Mouse (Mus musculus): ENCODE data around the gene Wfdc15a. TPM values are rescaled to one million over a fixed set of nuclear protein-coding genes. Genes with fewer than 3 reads are reported as not detected.
"Not testable (repeated sequence)": the region's sequence is repeated elsewhere in the genome, so short reads cannot be mapped to it uniquely, and the experiment has no call there.

The Wfdc15a gene
- polyA plus RNA-seq, 1 experiment from 2014 or later, result not detected

- H3K4me1 ChIP-seq (ENCODE audit: control insufficient read depth, insufficient read depth, low read length), result no peaks in the 10 kb centered on the region
- H3K4me2 ChIP-seq (ENCODE audit: low read depth, severe bottlenecking), result no peak overlapping the region
- no peak overlapping the region for H3K9ac ChIP-seq (ENCODE audit: low read length)
- no peaks in the 10 kb centered on the region for H3K36me3 ChIP-seq (ENCODE audit: control insufficient read depth, insufficient read depth, low read length)
- WGBS, result 87% methylated on average over 4 of the region's 4 CpGs
- DNase-seq (ENCODE audit: low spot score), result no peak
- H3K27me3 ChIP-seq (ENCODE audit: control insufficient read depth, insufficient read depth, low read length), result no peaks in the 10 kb centered on the region
- no peak for ATAC-seq (ENCODE audit: insufficient number of reproducible peaks, low FRiP score, low TSS enrichment, low read depth)
- H3K9me3 ChIP-seq (ENCODE audit: control insufficient read depth, low read length), result no peaks in the 10 kb centered on the region
- H3K4me3 ChIP-seq (ENCODE audit: low read depth, low read length), result no peak overlapping the region
- no peak overlapping the region for H3K27ac ChIP-seq (replicated peaks; ENCODE audit: low read depth, low read length)
Measured at GRCm38 (mm10) chr2:164206676-164207075, 6.7 kb upstream of the Wfdc15a start.

DNA sequence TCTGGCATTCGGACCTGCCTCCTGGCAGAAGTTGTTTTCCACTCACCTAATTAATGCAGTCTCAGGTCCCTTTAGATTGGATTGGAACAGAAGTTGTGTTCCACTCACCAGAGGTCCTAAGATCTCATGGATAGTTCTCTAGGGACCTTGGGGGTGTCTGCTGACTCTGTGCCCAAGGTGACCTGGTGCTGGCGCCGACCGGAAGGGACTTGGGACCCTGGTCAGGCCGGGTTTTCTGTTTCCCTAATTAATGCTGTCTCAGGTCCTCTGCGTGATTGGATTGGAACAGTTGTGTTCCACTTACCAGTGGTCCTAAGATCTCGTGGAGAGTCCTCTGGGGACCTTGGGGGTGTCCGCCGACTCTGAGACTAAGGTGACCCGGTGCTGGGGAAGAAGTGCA, 6.1 kb upstream of the Wfdc15a start:
- 92% methylated on average over 10 of the region's 10 CpGs for WGBS
- not testable (repeated sequence) for H3K27me3 ChIP-seq (ENCODE audit: control insufficient read depth, insufficient read depth, low read length); H3K4me3 ChIP-seq (ENCODE audit: low read depth, low read length); H3K9me3 ChIP-seq (ENCODE audit: control insufficient read depth, low read length); H3K36me3 ChIP-seq (ENCODE audit: control insufficient read depth, insufficient read depth, low read length); H3K27ac ChIP-seq (replicated peaks; ENCODE audit: low read depth, low read length); DNase-seq (ENCODE audit: low spot score); H3K9ac ChIP-seq (ENCODE audit: low read length); ATAC-seq (ENCODE audit: insufficient number of reproducible peaks, low FRiP score, low TSS enrichment, low read depth); H3K4me1 ChIP-seq (ENCODE audit: control insufficient read depth, insufficient read depth, low read length); H3K4me2 ChIP-seq (ENCODE audit: low read depth, severe bottlenecking)

DNA sequence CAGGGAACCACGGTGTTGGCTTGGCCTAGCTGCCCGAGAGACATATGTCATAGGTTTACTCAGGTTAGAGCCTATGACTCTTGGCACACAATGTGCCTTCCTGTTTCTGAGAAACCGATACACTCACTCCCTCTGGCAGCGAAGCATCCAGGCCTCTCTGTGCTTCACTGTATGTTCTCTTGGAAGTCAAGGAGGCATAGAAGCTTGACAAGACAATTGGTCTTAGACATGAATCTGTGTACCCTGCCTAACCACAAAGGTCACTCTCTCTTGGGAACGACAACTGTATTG, 3.3 kb downstream of the Wfdc15a start:
- Histone ChIP-seq H3K4me2 (ENCODE audit: low read depth, severe bottlenecking) (no peak overlapping the region), H3K4me1 (ENCODE audit: control insufficient read depth, insufficient read depth, low read length) (no peaks in the 10 kb centered on the region), H3K27ac (replicated peaks; ENCODE audit: low read depth, low read length) (no peak overlapping the region), H3K27me3 (ENCODE audit: control insufficient read depth, insufficient read depth, low read length) (no peaks in the 10 kb centered on the region), H3K9me3 (ENCODE audit: control insufficient read depth, low read length) (no peaks in the 10 kb centered on the region), H3K4me3 (ENCODE audit: low read depth, low read length) (no peak overlapping the region), H3K9ac (ENCODE audit: low read length) (no peak overlapping the region), H3K36me3 (ENCODE audit: control insufficient read depth, insufficient read depth, low read length) (no peaks in the 10 kb centered on the region)
- DNase-seq (ENCODE audit: low spot score) (no peak), ATAC-seq (ENCODE audit: insufficient number of reproducible peaks, low FRiP score, low TSS enrichment, low read depth) (no peak)
- 88% methylated on average over 5 of the region's 5 CpGs for WGBS

DNA sequence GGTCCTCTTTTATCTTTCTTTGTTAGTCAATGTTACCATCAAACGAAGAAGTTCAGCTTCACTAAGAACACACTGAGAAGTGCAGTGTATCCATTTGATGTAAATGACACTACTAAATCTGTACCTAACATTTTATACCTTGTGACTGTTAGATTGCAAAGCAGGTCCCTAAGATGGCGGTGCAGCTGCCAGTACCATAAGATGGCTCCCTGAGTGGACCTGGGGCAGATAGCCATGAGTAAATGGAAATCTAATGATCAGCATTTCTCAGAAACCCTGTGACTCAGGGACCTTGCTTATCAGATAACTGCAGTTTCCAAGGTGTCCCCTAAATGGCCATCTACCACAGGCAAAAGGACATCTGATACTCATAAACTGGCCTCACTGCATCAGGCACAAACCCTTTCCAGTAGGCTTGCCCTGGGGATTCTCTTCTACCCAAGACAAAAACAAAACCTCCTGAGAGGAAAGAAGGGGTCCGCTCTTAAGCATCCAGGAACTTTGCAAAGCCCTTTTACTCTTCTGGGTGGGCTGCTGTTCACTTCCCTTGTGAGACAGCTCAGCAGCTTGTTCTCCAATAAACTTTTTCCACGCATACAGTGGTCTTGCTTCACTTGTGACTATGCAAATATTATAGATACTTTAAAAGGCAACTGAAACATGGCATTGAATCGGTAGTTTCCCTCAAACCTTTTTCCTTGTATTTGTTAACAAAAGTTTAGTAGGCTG, 3.8 kb downstream of the Wfdc15a start:
- no peak overlapping the region for H3K9ac ChIP-seq (ENCODE audit: low read length)
- no peak for ATAC-seq (ENCODE audit: insufficient number of reproducible peaks, low FRiP score, low TSS enrichment, low read depth)
- WGBS, result 88% methylated on average over 5 of the region's 5 CpGs
- H3K36me3 ChIP-seq (ENCODE audit: control insufficient read depth, insufficient read depth, low read length), result no peaks in the 10 kb centered on the region
- H3K27ac ChIP-seq (replicated peaks; ENCODE audit: low read depth, low read length), result no peak overlapping the region
- no peak overlapping the region for H3K4me2 ChIP-seq (ENCODE audit: low read depth, severe bottlenecking)
- H3K27me3 ChIP-seq (ENCODE audit: control insufficient read depth, insufficient read depth, low read length), result no peaks in the 10 kb centered on the region
- no peaks in the 10 kb centered on the region for H3K9me3 ChIP-seq (ENCODE audit: control insufficient read depth, low read length)
- no peak for DNase-seq (ENCODE audit: low spot score)
- no peaks in the 10 kb centered on the region for H3K4me1 ChIP-seq (ENCODE audit: control insufficient read depth, insufficient read depth, low read length)
- H3K4me3 ChIP-seq (ENCODE audit: low read depth, low read length), result no peak overlapping the region

DNA sequence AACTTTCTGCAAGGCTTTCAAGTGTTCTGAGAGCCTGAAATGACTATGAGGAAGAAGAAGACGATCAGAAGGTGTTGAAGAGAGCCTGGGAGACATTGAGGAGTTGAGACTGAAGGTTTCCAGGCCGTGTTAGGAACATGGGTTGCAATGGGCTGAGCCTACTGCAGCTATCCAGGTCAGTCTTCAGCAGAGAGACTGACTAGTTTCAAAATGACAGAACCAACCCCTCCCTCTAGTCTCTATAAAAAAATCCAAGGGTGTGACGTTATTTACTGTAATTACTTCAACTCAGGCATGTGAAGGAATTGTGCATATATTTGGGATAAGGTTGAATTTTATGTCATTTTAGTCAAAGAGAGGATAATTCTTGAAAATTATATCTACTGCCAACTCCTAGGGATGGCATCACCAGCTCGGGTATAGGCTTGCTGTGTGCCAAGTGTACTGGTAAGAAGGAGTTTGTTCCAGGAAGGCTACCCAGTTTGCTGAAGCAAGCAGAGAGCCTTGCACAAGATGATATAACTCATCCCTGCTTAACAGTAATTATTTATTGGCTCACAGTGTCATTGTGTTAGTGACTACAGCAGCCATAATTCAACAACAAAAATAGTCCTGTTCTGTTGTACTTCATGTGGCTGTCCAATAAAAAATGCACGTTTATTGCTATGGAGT, 4.8 kb downstream of the Wfdc15a start:
- Histone ChIP-seq H3K27me3 (ENCODE audit: control insufficient read depth, insufficient read depth, low read length) (no peaks in the 10 kb centered on the region), H3K9me3 (ENCODE audit: control insufficient read depth, low read length) (no peaks in the 10 kb centered on the region), H3K9ac (ENCODE audit: low read length) (no peak overlapping the region), H3K4me2 (ENCODE audit: low read depth, severe bottlenecking) (no peak overlapping the region), H3K4me3 (ENCODE audit: low read depth, low read length) (no peak overlapping the region), H3K36me3 (ENCODE audit: control insufficient read depth, insufficient read depth, low read length) (no peaks in the 10 kb centered on the region), H3K27ac (replicated peaks; ENCODE audit: low read depth, low read length) (no peak overlapping the region), H3K4me1 (ENCODE audit: control insufficient read depth, insufficient read depth, low read length) (no peaks in the 10 kb centered on the region)
- 79% methylated on average over 5 of the region's 5 CpGs for WGBS
- ATAC-seq (ENCODE audit: insufficient number of reproducible peaks, low FRiP score, low TSS enrichment, low read depth) (no peak), DNase-seq (ENCODE audit: low spot score) (no peak)

DNA sequence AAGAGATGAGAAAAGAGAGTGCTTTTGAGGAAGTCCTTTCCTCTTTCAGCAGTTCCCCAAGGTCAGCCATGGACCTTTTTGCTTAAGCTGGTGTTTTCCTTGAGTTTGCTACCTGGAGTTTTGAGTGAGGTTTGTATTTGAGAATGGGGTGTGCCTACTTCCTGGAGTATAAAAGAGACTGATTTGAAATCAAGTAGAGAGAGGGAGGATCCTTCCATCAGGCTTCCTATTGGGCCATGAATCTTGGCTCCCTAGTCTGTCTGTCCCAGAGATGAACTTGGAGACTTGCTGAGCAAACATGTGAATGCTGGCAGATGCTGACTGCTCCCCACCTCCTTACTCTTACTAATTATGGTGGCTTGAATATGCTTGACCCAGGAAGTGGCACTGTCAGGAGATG, 7.7 kb downstream of the Wfdc15a start:
- no peak overlapping the region for H3K4me3 ChIP-seq (ENCODE audit: low read depth, low read length)
- H3K9me3 ChIP-seq (ENCODE audit: control insufficient read depth, low read length), result no peaks in the 10 kb centered on the region
- no peak for ATAC-seq (ENCODE audit: insufficient number of reproducible peaks, low FRiP score, low TSS enrichment, low read depth)
- H3K36me3 ChIP-seq (ENCODE audit: control insufficient read depth, insufficient read depth, low read length), result no peaks in the 10 kb centered on the region
- H3K4me2 ChIP-seq (ENCODE audit: low read depth, severe bottlenecking), result no peak overlapping the region
- no peak for DNase-seq (ENCODE audit: low spot score)
- H3K4me1 ChIP-seq (ENCODE audit: control insufficient read depth, insufficient read depth, low read length), result no peaks in the 10 kb centered on the region
- H3K9ac ChIP-seq (ENCODE audit: low read length), result no peak overlapping the region
- H3K27ac ChIP-seq (replicated peaks; ENCODE audit: low read depth, low read length), result no peak overlapping the region
- H3K27me3 ChIP-seq (ENCODE audit: control insufficient read depth, insufficient read depth, low read length), result no peaks in the 10 kb centered on the region

DNA sequence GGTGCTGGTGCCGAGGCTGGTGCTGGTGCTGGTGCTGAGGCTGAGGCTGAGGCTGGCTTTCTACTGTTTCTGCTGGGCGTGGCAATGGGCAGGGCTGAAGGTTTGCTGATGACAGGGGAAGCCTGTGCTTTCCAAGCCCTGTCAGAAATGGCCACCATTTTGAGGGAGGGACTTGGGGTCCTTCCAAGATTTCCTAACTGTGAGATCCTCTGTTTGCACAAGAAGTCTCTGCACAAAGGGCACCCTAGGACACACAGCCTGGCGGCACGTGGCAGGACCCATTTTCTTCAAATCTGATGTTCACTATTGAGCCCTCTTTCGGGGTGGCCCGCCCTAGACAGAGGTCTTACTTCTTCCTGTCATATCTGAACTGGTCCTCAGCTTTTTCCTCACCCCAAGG, 9.4 kb downstream of the Wfdc15a start, which contains the start of gene Wfdc12:
Gene Wfdc12 (minus strand): TSS at position 33 of the 400 bp plus-strand sequence.
- WGBS, result 88% methylated on average over 6 of the region's 6 CpGs

DNA sequence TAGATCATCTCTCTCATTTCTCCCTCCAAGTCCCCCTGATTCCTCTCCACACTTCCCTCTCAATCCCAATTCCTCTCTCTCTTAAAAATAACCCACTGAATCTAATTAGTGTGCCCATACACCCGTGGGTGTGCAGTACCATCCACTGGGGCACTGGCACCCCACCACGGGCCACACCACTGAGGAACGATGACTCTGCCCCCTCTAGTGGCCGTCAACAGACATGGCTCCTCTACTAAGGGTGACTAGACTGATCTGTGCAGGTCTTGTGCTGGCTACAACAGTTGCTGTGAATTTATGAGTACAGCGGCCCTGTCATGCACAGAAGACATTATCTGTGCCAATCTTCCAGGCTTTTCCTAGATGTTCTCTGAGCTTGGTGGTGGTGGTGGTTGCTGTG, 11.2 kb downstream of the Wfdc15a start:
- Histone ChIP-seq H3K36me3 (ENCODE audit: control insufficient read depth, insufficient read depth, low read length) (no peaks in the 10 kb centered on the region), H3K9ac (ENCODE audit: low read length) (no peak overlapping the region), H3K4me3 (ENCODE audit: low read depth, low read length) (no peak overlapping the region), H3K4me1 (ENCODE audit: control insufficient read depth, insufficient read depth, low read length) (no peaks in the 10 kb centered on the region), H3K9me3 (ENCODE audit: control insufficient read depth, low read length) (no peaks in the 10 kb centered on the region), H3K27me3 (ENCODE audit: control insufficient read depth, insufficient read depth, low read length) (no peaks in the 10 kb centered on the region), H3K4me2 (ENCODE audit: low read depth, severe bottlenecking) (no peak overlapping the region), H3K27ac (replicated peaks; ENCODE audit: low read depth, low read length) (no peak overlapping the region)
- no peak for DNase-seq (ENCODE audit: low spot score)
- 31% methylated on average over 5 of the region's 5 CpGs for WGBS
- no peak for ATAC-seq (ENCODE audit: insufficient number of reproducible peaks, low FRiP score, low TSS enrichment, low read depth)

More for the DNA sequence above, 9.4 kb downstream of the Wfdc15a start, which contains the start of gene Wfdc12:
- Histone ChIP-seq H3K9ac (ENCODE audit: low read length) (no peak within 1 kb of the TSS), H3K4me3 (ENCODE audit: low read depth, low read length) (no peak within 1 kb of the TSS), H3K36me3 (ENCODE audit: control insufficient read depth, insufficient read depth, low read length) (no peaks in the 10 kb centered on the region), H3K27me3 (ENCODE audit: control insufficient read depth, insufficient read depth, low read length) (no peaks in the 10 kb centered on the region), H3K27ac (replicated peaks; ENCODE audit: low read depth, low read length) (no peak within 1 kb of the TSS), H3K9me3 (ENCODE audit: control insufficient read depth, low read length) (no peaks in the 10 kb centered on the region), H3K4me1 (ENCODE audit: control insufficient read depth, insufficient read depth, low read length) (no peaks in the 10 kb centered on the region), H3K4me2 (ENCODE audit: low read depth, severe bottlenecking) (no peak within 1 kb of the TSS)
- DNase-seq (ENCODE audit: low spot score) (no peak), ATAC-seq (ENCODE audit: insufficient number of reproducible peaks, low FRiP score, low TSS enrichment, low read depth) (no peak)

Measured in limb, embryonic 11.5 days (tissue).